Mouse (Mus musculus): ENCODE measurements at regions not wholly inside any gene's neighbourhood (a gene's known extent, or its start where the extent isn't known, plus 50 kb on each side); places are given as distances from the start of the nearest gene placed in this dataset.
A peak's percentile ranks its signal among the peaks of the same experiment; 100 is the strongest.

- Histone ChIP-seq H3K9ac (ENCODE audit: low read depth, low read length) (no peak overlapping the region), H3K36me3 (ENCODE audit: control insufficient read depth, insufficient read depth, low read length) (no peaks in the 10 kb centered on the region), H3K4me2 (ENCODE audit: low read length) (no peak overlapping the region), H3K27me3 (replicated peaks; ENCODE audit: control insufficient read depth, insufficient read depth, low read length) (no peaks in the 10 kb centered on the region), H3K27ac (ENCODE audit: low read depth, low read length) (no peak overlapping the region), H3K4me1 (ENCODE audit: control insufficient read depth, insufficient read depth, low read depth, low read length) (no peaks in the 10 kb centered on the region), H3K4me3 (ENCODE audit: low read length) (no peak overlapping the region), H3K9me3 (ENCODE audit: control insufficient read depth, low read length) (no peaks in the 10 kb centered on the region)
- ATAC-seq, result no peak
- 90% methylated on average over 7 of the region's 7 CpGs for WGBS
Observed at GRCm38 (mm10) chr13:117152655-117153054, 55.7 kb upstream of the Emb start.

GRCm38 (mm10) chr13:117143828-117144227 lies 64.5 kb upstream of the Emb start:
- no peak overlapping the region for H3K4me2 ChIP-seq (ENCODE audit: low read length)
- 0 out of 2 replicates have a peak, but pooled peaks have one; percentile 45 for ATAC-seq
- H3K4me3 ChIP-seq (ENCODE audit: low read length), result no peak overlapping the region
- WGBS, result 76% methylated on average over 6 of the region's 6 CpGs
- no peaks in the 10 kb centered on the region for H3K36me3 ChIP-seq (ENCODE audit: control insufficient read depth, insufficient read depth, low read length)
- H3K9me3 ChIP-seq (ENCODE audit: control insufficient read depth, low read length), result no peaks in the 10 kb centered on the region
- H3K27me3 ChIP-seq (replicated peaks; ENCODE audit: control insufficient read depth, insufficient read depth, low read length), result no peaks in the 10 kb centered on the region
- no peak overlapping the region for H3K27ac ChIP-seq (ENCODE audit: low read depth, low read length)
- H3K9ac ChIP-seq (ENCODE audit: low read depth, low read length), result no peak overlapping the region
- no peaks in the 10 kb centered on the region for H3K4me1 ChIP-seq (ENCODE audit: control insufficient read depth, insufficient read depth, low read depth, low read length)

GRCm38 (mm10) chr13:117143255-117143654 lies 65.1 kb upstream of the Emb start:
- no peaks in the 10 kb centered on the region for H3K36me3 ChIP-seq (ENCODE audit: control insufficient read depth, insufficient read depth, low read length)
- no peaks in the 10 kb centered on the region for H3K4me1 ChIP-seq (ENCODE audit: control insufficient read depth, insufficient read depth, low read depth, low read length)
- ATAC-seq, result no peak
- no peak overlapping the region for H3K27ac ChIP-seq (ENCODE audit: low read depth, low read length)
- H3K9ac ChIP-seq (ENCODE audit: low read depth, low read length), result no peak overlapping the region
- H3K4me3 ChIP-seq (ENCODE audit: low read length), result no peak overlapping the region
- no peaks in the 10 kb centered on the region for H3K27me3 ChIP-seq (replicated peaks; ENCODE audit: control insufficient read depth, insufficient read depth, low read length)
- H3K4me2 ChIP-seq (ENCODE audit: low read length), result no peak overlapping the region
- WGBS, result 76% methylated on average over 4 of the region's 4 CpGs
- no peaks in the 10 kb centered on the region for H3K9me3 ChIP-seq (ENCODE audit: control insufficient read depth, low read length)

GRCm38 (mm10) chr13:117134352-117134751 lies 74.0 kb upstream of the Emb start:
- WGBS, result 88% methylated on average over 3 of the region's 3 CpGs
- no peaks in the 10 kb centered on the region for H3K27me3 ChIP-seq (replicated peaks; ENCODE audit: control insufficient read depth, insufficient read depth, low read length)

GRCm38 (mm10) chr13:117132123-117132522 lies 76.2 kb upstream of the Emb start:
- no peak overlapping the region for H3K4me3 ChIP-seq (ENCODE audit: low read length)
- H3K9me3 ChIP-seq (ENCODE audit: control insufficient read depth, low read length), result no peaks in the 10 kb centered on the region
- H3K36me3 ChIP-seq (ENCODE audit: control insufficient read depth, insufficient read depth, low read length), result no peaks in the 10 kb centered on the region
- H3K27me3 ChIP-seq (replicated peaks; ENCODE audit: control insufficient read depth, insufficient read depth, low read length), result no peaks in the 10 kb centered on the region
- no peak overlapping the region for H3K4me2 ChIP-seq (ENCODE audit: low read length)
- H3K9ac ChIP-seq (ENCODE audit: low read depth, low read length), result no peak overlapping the region
- ATAC-seq, result no peak
- no peak overlapping the region for H3K27ac ChIP-seq (ENCODE audit: low read depth, low read length)
- no peaks in the 10 kb centered on the region for H3K4me1 ChIP-seq (ENCODE audit: control insufficient read depth, insufficient read depth, low read depth, low read length)
- 80% methylated on average over 1 of the region's 1 CpGs for WGBS

More at GRCm38 (mm10) chr13:117134352-117134751, 74.0 kb upstream of the Emb start:
- Histone ChIP-seq H3K27ac (ENCODE audit: low read depth, low read length) (no peak overlapping the region), H3K9me3 (ENCODE audit: control insufficient read depth, low read length) (no peaks in the 10 kb centered on the region), H3K9ac (ENCODE audit: low read depth, low read length) (no peak overlapping the region), H3K4me1 (ENCODE audit: control insufficient read depth, insufficient read depth, low read depth, low read length) (no peaks in the 10 kb centered on the region), H3K36me3 (ENCODE audit: control insufficient read depth, insufficient read depth, low read length) (no peaks in the 10 kb centered on the region), H3K4me3 (ENCODE audit: low read length) (no peak overlapping the region), H3K4me2 (ENCODE audit: low read length) (no peak overlapping the region)
- ATAC-seq, result no peak

GRCm38 (mm10) chr13:117127813-117128549 lies 80.4 kb upstream of the Emb start:
- Histone ChIP-seq H3K9ac (ENCODE audit: low read depth, low read length) (no peak overlapping the region), H3K27ac (ENCODE audit: low read depth, low read length) (no peak overlapping the region), H3K36me3 (ENCODE audit: control insufficient read depth, insufficient read depth, low read length) (no peaks in the 10 kb centered on the region), H3K27me3 (replicated peaks; ENCODE audit: control insufficient read depth, insufficient read depth, low read length) (no peaks in the 10 kb centered on the region), H3K4me2 (ENCODE audit: low read length) (no peak overlapping the region), H3K9me3 (ENCODE audit: control insufficient read depth, low read length) (no peaks in the 10 kb centered on the region), H3K4me3 (ENCODE audit: low read length) (no peak overlapping the region), H3K4me1 (ENCODE audit: control insufficient read depth, insufficient read depth, low read depth, low read length) (no peaks in the 10 kb centered on the region)
- ATAC-seq, result no peak
- WGBS, result 88% methylated on average over 12 of the region's 12 CpGs

- no peaks in the 10 kb centered on the region for H3K4me1 ChIP-seq (ENCODE audit: control insufficient read depth, insufficient read depth, low read depth, low read length)
- no peak overlapping the region for H3K4me2 ChIP-seq (ENCODE audit: low read length)
- no peak overlapping the region for H3K9ac ChIP-seq (ENCODE audit: low read depth, low read length)
- no peak overlapping the region for H3K27ac ChIP-seq (ENCODE audit: low read depth, low read length)
- no peaks in the 10 kb centered on the region for H3K36me3 ChIP-seq (ENCODE audit: control insufficient read depth, insufficient read depth, low read length)
- 90% methylated on average over 10 of the region's 10 CpGs for WGBS
- no peak overlapping the region for H3K4me3 ChIP-seq (ENCODE audit: low read length)
- no peak for ATAC-seq
- no peaks in the 10 kb centered on the region for H3K27me3 ChIP-seq (replicated peaks; ENCODE audit: control insufficient read depth, insufficient read depth, low read length)
- no peaks in the 10 kb centered on the region for H3K9me3 ChIP-seq (ENCODE audit: control insufficient read depth, low read length)
Observed at GRCm38 (mm10) chr13:117127116-117127728, 81.1 kb upstream of the Emb start.

- H3K4me3 ChIP-seq (ENCODE audit: low read length), result no peak overlapping the region
- H3K36me3 ChIP-seq (ENCODE audit: control insufficient read depth, insufficient read depth, low read length), result no peaks in the 10 kb centered on the region
- H3K9me3 ChIP-seq (ENCODE audit: control insufficient read depth, low read length), result no peaks in the 10 kb centered on the region
- H3K4me2 ChIP-seq (ENCODE audit: low read length), result no peak overlapping the region
- ATAC-seq, result peak; percentile 70; the same call in 1 of the 2 replicates
- whole genome bisulfite sequencing, result 33% methylated on average over 4 of the region's 4 CpGs
- H3K4me1 ChIP-seq (ENCODE audit: control insufficient read depth, insufficient read depth, low read depth, low read length), result no peaks in the 10 kb centered on the region; the same call in 1 of the 2 replicates
- no peak overlapping the region for H3K9ac ChIP-seq (ENCODE audit: low read depth, low read length)
- peak overlapping the region; percentile 51; the same call in 1 of the 2 replicates for H3K27ac ChIP-seq (ENCODE audit: low read depth, low read length)
- no peaks in the 10 kb centered on the region for H3K27me3 ChIP-seq (replicated peaks; ENCODE audit: control insufficient read depth, insufficient read depth, low read length)
Observed at GRCm38 (mm10) chr13:117119636-117120035, 88.7 kb upstream of the Emb start.

GRCm38 (mm10) chr13:117114797-117115196 lies 89.5 kb upstream of the Parp8 start:
- no peak for ATAC-seq
- no peaks in the 10 kb centered on the region for H3K27me3 ChIP-seq (replicated peaks; ENCODE audit: control insufficient read depth, insufficient read depth, low read length)
- no peak overlapping the region for H3K4me3 ChIP-seq (ENCODE audit: low read length)
- H3K9me3 ChIP-seq (ENCODE audit: control insufficient read depth, low read length), result no peaks in the 10 kb centered on the region
- H3K4me2 ChIP-seq (ENCODE audit: low read length), result no peak overlapping the region
- no peak overlapping the region for H3K27ac ChIP-seq (ENCODE audit: low read depth, low read length)
- WGBS, result 92% methylated on average over 5 of the region's 5 CpGs
- no peaks in the 10 kb centered on the region for H3K36me3 ChIP-seq (ENCODE audit: control insufficient read depth, insufficient read depth, low read length)
- H3K4me1 ChIP-seq (ENCODE audit: control insufficient read depth, insufficient read depth, low read depth, low read length), result no peaks in the 10 kb centered on the region; the same call in 1 of the 2 replicates
- no peak overlapping the region for H3K9ac ChIP-seq (ENCODE audit: low read depth, low read length)
